Mouse (Mus musculus) right cerebral cortex, postnatal 10 days (tissue): ENCODE data around the gene Cby3.
"Not testable (repeated sequence)": the region's sequence is repeated elsewhere in the genome, so short reads cannot be mapped to it uniquely, and the experiment has no call there.

Experiments
- DNase-seq, 2 experiments: peaks; one replicate each; pipeline ENCODE4 v3.0.0; 2021; ENCODE audit warnings: low spot score in 2 of 2

The Cby3 gene

DNA sequence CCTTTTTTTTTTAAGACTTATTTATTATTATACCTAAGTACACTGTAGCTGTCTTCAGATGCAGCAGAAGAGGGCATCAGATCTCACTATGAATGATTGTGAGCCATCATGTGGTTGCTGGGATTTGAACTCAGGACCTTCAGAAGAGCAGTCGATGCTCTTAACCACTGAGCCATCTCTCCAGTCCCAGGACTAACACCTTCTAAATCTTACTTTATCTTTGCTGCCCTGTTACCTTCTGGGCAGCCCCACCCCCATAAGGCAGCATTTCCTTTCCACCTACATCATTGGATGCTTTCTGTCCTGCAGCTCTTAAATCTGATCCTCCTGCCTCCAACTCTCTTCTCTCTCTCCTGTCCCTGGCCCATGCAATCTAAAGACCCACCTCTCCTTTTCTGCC is 7.0 kb downstream of the Cby3 start:
- DNase-seq, result not testable (repeated sequence)

DNA sequence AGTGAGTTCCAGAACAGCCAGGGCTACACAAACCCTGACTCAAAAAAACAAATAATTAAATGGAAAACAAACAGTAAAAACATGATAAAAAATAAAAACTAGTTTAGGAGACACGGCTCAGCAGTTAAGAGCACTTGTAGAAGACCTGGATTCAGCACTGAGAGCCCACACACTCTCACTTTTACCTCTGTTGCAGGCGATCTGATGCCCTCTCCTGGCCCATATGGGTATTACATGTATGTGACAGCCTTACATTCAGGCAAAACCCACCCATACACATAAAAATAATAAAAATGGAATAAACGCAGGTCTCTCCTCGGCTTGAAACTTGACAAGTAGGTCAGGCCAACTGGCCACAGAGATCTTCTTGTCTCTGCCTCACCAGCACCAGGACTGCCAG is 10.3 kb downstream of the Cby3 start:
- DNase-seq, result peak; percentile 86 to 87

DNA sequence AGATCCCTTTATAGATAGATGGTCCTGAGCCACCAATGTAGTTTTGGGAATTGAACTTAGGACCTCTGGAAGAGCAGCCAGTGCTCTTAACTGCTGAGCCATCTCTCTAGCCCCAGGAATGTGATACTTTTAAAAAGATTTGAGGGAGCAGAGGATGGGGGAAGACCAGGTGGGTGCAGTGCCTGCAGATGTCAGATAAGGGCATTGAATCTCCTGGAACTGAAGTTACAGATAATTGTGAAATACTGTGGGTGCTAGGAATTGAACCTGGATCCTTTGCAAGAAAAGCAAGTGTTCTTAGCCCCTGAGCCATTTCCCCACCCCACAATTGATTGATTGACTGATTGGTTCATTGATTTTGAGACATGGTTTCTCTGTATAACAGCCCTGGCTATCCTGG is 11.1 kb downstream of the Cby3 start:
- DNase-seq, result no peak

DNA sequence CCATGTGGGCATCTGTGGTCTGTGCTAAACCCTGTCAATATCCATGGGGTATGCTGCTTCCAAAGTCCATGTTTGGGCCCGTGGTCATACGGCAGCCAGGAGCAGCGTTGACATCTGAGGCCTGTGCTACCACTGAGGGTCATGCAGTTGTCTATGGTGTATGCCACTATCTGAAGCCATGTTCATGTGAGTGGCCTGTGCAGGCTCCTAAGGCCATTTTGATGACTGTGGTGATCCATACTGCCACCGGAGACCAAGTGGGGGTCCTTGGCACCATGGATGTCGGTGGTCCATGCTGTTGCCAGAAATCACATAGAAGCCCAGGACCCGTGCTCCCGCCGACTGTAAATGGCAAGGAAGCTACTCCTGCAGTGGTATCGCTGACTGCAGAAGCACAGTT is 13.3 kb downstream of the Cby3 start:
- peak in 1 of 2 experiments; percentile 14 for DNase-seq

DNA sequence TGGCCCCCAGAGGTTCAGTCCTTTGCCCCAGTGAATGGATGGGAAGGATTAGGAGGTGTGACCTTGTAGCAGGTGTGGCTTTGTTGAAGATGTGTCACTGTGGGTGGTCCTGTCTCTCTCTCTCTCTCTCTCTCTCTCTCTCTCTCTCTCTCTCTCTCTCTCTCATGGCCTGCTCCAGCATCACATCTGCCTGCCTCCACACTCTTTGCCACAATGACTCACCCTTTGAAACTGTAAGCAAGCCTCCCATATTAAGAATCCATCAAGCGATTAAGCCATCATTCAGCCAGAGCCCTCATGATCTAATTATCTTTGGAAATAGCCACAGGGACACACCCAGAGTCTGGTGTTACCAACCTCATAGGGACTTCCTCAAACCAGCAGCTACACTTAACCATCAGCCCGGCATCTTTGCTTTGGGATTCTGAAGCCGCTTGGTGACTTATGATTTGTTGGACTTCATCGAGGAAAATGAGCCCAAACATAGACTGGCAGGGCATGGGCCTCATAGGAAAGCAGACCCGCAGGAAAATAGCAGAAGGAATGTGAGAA is 15.2 kb downstream of the Cby3 start:
- DNase-seq, result no peak

DNA sequence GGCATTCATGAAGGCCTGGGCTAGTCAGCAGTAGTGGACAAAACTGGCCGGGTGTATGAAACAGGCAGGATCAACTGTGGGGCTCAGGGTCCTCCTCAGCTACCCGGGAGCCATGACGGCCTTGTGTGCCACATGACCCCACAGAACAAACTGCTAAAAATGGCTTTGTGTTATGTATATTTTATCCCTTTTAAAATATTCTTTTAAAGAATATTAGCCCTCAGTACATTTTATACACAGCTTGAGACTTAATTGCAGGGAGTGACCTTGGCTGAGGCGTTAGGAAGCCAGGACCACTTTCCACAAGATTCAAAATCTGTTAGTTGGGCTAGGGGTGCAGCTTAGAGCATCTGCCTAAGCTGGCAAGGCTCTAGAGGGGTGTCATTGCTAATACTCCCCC is 16.7 kb downstream of the Cby3 start:
- peak; percentile 18 to 28 for DNase-seq

DNA sequence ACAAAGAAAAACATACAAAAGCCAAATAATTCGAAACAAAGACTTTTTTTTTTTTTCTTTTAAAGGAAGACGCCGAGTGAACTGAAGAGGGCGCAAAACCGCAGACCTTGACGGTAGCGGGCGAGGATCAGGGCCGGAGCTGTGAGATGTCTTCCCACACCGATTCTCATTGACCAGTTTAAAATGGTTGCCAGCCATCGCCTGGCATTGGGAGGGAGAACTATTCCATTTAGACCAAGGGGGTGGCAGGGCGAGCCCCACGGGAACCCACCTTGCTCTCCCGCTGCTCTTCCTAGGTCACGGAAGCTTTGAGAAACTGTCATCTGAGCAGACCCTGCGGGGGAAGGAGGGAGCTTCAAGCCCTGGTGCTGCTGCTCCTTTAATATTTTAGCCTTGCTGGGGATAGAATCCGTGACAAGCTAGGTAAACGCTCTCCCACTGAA is 17.2 kb downstream of the Cby3 start:
- DNase-seq, result peak; percentile 66 to 77

DNA sequence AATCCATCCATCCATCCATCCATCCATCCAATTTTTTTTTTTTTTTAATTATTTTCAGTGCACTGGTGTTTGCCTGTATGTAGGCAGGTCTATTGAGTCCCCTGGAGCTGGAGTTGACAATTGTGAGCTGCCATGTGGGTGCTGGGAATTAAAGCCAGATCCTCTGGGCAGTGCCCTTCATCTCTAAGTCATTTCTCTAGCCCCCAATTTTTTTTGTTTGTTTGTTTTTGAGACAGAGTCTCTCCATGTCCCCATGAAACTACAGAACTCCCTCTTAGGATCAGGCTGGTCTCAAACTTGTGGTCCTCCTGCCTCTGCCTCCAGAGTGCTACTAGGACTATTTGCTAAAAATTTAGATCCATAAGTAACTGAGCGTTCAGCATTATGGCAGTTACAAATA is 17.6 kb downstream of the Cby3 start:
- peak in 1 of 2 experiments; percentile 9 for DNase-seq

DNA sequence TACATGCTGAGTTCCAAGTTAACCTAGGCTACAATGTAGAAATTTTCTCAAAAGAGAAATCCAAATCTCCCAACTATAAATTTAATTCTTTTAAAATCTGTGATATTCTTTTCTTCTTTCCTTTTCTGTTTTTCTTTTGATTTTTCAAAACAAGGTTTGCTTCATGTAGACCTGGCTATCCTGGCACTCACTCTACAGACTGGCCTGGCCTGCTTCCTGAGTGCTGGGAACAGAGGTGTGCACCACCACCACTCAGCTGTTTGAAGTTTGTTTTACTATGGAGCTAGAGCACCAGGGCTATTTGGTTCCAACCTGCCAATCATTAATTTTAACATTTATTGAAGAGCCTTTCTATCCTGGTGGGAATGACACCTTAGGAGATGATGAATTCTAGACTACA is 18.8 kb downstream of the Cby3 start:
- peak; percentile 3 to 19 for DNase-seq

DNA sequence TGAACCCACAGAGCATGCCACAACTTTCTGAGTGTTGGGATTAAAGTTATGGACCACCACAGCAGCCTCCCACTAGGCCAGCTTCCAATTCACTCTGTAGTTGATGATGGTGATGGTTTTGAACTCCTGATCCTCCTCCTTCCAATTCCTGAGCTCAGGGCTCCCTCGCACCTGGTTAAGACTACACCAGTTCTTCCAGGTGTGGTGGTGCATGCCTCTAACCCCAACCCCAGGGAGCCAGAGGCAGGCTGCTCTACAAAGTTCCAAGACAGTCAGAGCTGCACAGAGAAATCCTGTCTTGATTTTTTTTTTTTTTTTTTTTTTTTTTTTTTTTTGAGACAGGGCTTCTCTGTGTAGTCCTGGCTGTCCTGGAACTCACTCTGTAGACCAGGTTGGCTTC is 19.4 kb downstream of the Cby3 start:
- peak; percentile 6 to 19 for DNase-seq

DNA sequence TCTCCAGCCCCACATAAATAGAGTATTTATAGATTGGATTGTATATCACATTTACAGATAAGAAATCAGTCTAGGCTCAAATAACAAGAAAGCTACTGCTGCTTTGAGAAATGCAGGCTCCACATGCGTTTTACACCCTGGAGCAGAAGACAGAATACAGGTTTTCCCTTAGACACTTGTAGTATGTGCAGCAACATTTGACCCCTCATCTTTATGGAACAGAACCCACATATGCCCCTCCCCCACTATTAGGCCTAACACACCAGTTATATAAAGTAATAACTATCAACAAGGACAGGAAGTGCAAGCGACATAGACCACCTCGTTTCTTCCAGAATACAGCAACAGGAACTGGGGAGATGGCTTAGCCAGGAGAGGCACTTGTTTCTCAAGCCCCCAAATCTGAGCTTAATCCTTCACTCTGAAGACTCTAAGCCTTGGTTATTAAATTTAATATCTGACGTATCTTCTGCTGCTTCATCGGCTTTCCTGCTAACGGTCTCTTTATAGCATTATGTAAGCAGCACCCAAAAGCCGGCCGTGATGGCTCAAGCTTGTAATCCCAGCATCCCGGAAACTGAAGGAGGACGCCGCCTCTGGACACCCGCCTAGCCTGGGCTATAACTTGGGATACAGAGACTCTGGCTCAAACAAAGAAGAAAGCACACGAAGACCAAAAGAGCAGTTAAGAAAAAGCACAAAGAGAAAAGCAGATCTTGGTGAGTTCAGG is 20.2 kb downstream of the Cby3 start:
- peak; percentile 24 to 28 for DNase-seq

DNA sequence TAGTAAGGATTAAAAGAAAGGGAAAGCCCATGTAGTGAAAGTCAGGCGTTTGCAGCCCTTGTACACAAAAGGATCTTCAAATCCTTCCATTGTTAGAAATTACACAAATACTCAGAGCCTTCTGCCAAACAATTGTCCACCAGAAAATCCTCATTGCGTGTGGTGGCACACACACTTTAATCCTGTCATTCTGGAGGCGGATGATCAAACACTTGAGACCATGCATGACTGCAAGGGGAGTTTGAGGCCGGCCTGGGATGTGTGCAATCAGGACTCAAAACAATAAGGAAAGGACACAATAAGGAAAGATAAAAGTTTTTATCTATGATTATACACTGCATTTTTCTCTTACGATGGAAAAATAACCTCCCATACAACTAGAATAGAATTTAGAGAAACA is 21.2 kb downstream of the Cby3 start:
- DNase-seq, result peak in 1 of 2 experiments; percentile 14

DNA sequence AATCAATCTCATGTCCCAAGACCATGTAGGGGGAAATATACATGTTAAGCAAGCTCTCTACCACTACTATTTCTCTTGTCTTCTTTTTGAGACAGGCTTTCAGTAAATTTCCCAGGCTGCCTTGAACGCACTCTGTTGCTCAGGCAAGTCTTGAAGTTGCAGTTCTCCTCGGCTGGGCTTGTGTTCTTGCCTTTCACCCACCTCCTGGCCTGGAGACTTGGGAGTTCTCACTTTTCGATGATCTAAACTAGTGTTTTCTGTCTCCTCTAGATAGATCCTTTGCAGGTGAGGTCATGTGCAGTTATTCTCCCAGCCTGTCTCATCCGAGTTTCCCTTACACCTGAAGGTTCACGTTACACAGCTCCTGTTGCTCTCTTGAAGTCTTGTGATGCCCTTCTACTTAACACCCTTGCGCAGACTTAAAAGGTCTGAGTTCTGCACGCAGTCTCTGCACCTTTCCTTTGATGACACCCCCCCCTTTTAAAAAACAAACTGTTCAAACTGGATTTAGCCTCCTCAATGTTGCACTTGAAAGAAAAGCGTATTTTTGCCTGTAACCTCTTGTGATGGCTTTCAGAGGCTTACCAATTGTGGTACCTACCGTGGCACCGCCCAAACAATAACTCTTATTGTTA is 22.0 kb downstream of the Cby3 start:
- DNase-seq, result peak in 1 of 2 experiments; percentile 20

DNA sequence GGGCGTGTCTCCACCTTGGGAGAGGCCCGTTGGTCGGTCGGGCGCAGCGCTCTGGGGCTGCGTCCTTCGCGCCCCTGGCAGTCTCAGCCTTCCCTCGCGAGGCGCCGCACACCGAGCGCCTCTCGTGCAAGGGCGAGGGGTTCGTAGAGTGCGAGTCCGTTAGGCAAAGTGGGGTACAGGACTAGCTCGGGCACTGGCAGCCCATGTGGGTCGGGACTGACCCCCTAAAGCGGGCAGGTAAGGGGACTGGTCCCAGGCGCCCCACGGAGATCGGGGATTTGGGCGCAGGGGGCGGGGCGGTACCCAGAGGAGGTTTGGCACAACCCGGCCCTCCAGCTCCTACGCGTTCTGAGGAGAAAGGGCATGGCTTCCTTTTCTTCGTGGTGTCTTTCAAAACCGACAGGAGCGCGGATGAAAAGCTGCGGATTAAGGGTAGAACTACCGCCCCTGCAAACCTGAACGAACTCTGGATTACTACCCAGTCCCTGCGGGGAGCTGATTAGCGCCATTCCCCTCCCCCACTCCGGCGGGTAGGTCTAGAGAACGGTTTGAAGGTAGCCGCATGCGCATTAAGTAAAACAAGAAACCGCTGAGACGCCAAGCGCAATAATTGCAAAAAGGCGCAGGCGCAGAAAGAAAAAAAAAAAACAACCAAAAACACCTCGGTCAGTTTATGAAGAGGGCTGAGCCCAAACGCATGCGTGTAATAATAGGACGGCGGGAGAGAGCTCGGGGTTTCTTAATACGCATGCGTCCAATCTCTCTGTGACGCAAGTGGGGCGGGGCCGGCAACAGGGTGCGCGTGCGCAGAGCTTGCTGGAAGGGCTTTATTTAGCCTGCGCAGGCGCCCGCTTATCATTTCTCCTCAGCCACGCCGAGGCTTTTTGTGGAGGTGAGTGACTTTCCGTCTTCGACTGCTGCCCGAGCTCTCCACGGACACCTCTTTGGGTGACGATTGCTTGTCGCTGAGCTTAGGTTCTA is 22.9 kb downstream of the Cby3 start, which contains the start of gene Hnrnph1:
Gene Hnrnph1 (plus strand): TSS at position 80 of the 981 bp plus-strand sequence.
- DNase-seq, result peak; percentile 99

DNA sequence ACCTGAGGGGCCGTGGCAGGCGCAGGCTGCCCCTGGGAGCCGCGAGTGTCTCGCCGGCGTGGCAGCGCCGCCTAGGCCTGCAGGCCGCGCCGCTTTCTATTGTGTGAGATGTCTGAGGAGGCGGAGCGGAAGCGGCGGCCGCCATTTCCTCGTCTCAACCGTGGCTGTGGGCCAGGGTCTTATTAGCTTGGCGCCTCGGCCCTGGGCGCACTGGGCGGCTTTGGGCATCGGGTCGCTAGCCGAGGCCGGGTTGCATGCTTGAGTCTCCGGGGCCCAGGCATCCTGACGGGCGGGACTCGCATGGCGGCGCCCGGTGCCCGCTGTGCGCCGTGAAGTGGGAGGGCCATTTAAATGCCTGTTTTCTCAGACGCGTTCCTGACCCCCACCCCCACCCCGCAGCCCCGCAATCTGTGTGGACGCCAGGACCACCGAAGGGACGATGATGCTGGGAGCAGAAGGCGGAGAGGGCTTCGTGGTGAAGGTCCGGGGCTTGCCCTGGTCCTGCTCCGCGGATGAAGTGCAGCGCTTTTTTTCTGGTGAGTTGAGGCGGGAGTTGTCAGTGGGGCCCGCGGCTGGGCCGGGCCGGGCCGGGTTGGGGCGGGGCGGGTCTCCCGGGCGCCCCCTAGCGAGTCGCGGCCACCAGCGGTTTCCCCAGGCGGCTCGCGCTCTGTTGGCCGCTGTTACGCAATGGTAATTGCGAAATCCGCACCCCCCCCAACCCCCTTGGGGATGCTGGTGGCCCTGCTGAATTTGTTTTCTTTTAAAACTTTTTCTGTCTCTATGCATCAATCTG is 23.8 kb downstream of the Cby3 start:
- peak; percentile 81 to 85 for DNase-seq

DNA sequence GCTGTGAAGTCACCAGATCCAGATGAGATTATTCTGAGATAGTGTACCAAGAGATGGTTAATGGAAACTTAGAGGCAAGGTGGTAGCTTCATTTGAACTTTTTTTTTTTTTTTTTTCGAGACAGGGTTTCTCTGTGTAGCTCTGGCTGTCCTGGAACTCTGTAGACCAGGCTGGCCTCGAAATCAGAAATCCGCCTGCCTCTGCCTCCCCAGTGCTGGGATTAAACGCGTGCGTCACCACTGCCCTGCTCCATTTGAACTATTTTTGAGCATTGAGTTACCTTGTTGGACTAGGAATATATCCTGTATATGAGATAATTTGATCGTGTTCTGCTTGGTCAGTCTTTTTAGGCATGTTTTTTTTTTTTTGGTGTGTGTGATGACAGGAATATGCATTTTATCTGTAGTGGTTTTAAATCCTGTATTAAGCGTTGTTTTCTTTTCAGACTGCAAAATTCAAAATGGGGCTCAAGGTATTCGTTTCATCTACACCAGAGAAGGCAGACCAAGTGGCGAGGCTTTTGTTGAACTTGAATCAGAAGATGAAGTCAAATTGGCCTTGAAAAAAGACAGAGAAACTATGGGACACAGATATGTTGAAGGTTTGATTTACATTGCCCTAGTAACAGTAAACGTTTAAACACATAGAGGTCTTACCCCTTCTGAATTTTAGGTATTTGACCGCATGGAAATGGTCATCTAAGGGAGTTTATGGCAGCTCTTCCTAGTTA is 24.9 kb downstream of the Cby3 start:
- DNase-seq, result no peak

DNA sequence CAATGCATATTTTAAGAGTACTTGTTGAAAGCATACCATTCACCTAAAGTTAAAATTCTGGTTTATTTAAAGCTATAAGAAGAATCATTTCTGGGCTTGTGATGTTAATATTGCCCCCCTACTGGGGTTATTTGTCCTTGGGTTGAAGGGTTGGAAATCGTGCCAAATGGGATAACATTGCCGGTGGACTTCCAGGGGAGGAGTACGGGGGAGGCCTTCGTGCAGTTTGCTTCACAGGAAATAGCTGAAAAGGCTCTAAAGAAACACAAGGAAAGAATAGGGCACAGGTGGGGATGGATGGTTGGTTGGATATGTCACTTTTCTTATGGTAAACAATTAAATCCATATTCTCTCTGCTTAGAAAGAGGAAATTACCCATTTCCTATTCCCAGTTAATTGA is 27.0 kb downstream of the Cby3 start:
- DNase-seq, result no peak

DNA sequence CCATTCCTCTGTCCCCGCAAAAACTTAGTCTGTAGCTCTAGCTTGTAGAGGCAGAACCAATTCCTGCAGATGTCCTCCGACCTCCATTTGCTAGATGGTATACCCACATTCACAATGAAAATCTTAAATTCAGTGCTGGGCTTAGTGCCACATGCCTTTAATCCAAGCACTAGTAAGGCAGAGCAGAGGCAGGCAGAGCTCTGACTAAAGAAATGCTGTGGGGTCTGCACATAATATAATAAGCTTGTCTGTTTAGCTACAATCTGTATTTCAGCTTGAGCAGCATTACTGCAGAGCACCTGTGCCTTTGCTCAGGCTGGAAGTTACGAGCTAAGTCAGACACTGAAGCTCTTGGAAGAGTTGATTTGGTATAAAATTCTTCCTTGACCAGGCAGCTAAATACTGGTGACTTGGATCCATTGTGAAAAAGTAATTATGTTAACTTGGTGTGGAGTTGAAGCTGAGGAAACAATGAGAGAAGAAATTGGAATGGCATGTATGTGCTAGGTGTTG is 33.0 kb downstream of the Cby3 start:
- no peak for DNase-seq

DNA sequence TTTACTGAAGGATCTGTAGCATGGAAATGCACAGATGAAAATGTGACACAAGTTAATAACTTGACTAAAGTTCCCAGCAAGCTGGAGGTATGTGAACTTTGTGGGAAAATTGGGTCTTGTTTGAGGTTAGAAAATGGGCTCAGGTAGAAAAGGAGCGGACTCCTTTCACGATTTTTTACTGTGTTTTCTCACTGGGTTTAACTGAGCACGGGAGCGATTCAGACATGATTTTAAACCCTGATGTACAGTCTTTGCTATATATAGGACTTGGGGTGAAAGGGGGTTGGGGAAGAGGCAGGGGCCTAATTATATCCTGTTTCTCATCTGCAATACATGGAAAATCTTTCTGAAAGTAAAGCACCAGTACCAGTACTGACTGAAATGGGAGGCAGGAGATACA is 33.4 kb downstream of the Cby3 start:
- DNase-seq, result no peak
